Mouse (Mus musculus) right cerebral cortex, postnatal 4 days (tissue): ENCODE measurements around the gene B230104I21Rik.
A peak's percentile ranks its signal among the peaks of the same experiment; 100 is the strongest.

Experiments used
- DNase-seq: peaks from one replicate; pipeline ENCODE4 v3.0.0-alpha.2; 2022

Gene B230104I21Rik

DNA sequence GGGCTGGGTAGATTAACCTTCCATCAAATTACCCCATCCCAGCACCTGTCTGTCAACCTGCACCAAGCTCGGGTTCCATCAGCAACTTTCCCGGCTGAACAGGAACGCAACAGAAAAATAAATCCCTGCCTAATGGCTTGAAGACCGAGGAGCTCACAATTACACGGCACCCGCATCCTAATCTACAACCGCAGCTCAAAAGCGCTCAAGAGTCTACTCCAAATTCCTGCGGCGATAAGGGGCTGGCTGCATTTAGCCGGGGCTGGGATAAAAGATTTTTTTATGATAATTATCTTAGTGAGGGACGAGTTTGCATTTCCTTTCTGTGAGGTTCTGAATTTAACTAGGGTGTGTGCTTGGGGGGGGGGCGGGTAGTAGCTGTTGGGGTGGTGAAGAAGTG is 16.3 kb downstream of the B230104I21Rik start:
- no peak for DNase-seq

DNA sequence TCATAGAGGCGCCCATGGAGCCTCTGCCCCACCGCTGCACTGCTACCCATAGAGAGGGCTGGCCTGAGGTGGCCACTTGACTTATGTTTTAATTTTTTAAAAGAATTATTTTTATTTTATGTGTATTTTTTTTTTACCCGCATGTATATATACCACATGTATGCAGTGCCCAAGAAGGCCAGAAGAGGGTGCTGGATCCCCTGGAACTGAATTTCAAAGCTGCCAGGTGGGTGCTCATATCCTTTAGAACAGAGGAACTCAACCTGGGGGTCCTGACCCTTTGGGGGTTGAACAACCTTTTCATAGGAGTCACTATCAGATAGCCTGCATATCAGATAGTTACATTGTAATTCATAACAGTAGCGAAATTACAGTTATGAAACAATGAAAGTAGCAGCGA is 19.5 kb downstream of the B230104I21Rik start:
- peak; percentile 24 for DNase-seq

DNA sequence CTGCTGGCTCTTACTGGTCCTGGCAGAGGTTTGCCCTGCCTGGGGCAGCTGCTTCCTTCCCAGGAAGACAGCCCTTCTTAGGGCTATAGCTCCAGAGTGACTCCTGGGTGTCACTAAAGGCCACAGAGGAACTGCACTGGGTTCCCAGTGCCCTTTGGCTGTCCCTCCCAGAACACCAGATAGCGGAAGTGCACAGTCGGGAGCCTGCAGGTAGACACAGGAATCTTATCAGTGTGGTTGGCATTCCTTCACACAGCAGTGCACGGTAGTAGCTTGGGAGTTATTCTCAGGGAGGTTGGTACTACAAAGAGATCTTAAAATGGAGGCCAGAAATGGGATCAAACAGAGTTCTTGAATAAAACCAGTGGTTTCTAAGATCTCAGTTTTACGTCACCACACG is 22.4 kb downstream of the B230104I21Rik start:
- no peak for DNase-seq

DNA sequence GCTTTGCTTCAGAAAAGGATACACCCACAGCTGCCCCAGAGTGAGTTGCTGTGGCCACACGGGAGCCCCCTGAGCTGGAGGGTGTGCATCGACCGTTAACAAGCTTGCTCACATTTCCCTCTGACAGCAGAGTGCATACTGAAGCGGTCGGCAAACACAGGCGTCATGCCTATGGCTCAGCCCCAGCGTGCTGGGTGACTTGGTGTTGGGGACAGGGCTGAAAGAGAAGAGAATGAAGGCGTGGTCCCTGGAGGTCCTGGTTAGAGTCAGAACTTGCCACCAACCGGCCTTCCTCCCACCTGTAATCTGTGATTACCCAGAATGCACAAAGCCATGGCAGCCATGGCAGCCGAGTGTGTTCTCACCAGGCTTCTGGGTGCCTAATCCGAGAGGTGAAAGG is 22.9 kb downstream of the B230104I21Rik start:
- no peak for DNase-seq

DNA sequence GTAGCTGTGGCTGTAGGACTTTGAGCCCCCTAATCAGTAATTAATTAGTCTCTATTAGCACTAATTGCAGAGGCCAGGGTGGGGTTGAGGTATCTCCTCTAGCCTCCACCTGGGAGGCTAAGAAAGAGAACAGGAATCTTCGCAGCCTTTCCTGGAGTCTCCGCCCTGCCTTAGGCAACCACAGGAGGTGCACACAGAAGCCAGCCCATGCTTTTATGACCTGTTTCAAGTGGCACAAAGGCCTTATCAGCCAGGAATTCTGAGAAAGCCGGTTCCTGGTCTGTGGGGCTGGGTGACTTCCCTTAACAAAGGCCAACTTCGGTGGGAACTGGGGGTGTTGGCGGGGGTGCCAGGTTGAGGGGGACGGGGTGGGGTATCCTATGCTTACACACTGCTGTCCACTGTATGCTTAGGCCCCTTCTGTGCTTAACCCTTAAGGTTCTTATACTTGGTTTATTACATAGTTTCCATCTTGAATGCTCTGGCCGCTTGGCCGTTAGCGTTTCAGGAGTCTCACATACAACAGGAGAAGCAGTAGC is 23.9 kb downstream of the B230104I21Rik start:
- DNase-seq = no peak

DNA sequence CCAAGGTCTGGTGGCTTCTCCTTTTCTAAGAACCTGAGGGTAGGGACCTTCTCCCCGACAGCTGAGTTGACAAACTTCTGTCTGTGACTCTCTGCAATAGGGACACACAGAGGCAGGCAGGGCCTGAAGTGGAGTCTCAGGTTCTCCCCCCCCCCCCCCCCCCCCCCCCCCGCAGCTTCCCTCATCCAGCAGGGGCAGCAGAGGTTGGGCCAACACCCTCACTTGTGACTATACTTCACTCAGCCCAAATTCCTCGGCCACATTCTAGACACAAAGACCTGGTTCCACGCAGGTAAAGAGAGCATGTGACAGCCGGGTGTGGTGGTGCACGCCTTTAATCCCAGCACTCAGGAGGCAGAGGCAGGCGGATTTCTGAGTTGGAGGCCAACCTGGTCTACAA is 24.5 kb downstream of the B230104I21Rik start:
- no peak for DNase-seq

DNA sequence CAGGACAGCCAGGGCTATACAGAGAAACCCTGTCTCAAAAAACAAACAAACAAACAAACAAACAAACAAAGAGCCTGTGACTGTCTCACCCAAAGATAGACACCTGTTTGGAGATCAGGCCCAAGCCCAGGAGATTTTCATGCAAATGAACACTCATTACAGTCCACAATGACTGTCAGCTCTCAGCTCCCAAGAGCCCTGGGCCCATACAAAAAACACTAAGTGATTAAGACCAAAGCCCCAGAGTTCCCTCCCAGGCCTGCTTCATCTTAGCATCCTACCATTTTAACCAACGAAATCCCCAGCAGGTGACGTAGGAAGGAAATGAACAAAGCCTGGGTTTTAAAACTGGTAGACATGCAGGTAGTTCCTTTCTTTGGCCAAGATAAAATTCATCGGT is 24.9 kb downstream of the B230104I21Rik start:
- DNase-seq = no peak

DNA sequence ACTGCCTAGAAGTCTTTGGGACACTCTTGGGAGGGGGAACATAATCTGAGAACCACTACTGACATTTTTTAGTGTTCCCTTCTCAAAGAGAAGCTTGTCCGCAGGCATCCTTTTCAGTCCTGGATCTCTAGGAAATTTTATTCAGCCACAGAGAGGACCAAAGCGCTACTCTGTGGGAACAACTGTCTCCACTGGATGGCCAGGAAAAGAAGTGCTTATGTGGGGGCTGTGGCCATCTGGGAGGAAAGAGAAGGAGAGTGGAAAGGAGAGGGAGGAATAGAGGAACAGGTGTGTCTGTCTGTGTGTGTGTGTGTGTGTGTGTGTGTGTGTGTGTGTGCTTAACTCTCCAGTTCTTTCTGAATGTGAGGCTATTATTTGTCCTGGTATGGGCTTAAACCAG is 28.8 kb downstream of the B230104I21Rik start:
- no peak for DNase-seq

DNA sequence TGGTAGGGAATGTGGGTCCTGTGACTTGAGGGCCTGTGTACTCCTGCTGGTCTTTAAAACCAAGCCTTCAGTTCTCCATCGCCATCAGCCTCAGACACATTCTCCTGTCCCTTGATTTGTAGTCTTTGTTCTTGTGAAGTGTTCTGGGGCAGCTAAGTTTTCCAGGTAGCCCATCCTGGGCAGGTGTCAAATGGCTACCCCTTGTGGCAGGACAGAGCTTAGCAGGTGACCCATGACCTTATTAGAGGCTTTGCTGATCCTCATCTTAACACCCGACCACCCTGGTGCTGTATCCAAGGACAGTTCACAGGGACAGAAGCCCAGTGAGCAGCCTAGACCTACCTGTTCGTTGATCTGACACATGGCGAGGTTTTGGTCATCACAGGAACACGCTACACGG is 30.9 kb downstream of the B230104I21Rik start:
- no peak for DNase-seq

DNA sequence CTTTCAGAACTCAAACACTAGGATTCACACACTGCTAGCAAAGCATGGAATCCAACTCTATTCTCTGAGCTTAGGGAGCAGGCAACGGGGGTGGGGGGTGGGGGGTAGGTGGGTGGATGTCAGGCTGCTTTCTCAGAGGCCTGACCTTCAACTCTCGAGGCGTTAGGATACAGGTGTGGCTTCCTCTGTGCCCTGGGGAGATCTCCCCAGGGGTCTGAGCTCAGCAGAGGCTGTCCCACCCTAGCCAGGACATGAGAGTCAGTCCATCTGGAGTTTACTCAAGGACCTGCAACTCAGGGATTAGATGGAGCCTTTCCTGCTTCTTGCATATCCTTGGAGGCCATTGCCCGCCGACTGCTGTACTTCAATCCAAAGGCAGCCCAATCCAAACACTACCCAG is 33.2 kb downstream of the B230104I21Rik start:
- no peak for DNase-seq

DNA sequence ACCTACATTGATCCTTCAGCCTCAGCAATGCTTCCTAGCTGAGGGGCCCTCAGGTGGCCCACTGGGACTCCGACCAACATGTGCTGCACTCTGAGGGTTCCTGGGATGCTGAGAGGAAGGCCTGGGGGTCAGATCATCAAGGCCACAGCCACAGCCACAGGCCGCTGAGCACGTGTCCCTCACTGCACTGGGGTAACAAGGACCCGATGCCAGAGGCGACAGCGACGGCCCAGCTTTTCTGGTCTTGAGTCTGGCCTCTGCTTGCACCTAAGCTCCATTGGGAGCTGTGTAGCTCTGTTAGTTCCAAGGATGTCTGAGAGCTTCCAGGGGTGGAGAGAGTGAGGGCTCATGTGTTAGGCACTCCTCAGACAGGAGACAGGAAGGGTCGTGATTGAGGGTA is 34.9 kb downstream of the B230104I21Rik start:
- no peak for DNase-seq

DNA sequence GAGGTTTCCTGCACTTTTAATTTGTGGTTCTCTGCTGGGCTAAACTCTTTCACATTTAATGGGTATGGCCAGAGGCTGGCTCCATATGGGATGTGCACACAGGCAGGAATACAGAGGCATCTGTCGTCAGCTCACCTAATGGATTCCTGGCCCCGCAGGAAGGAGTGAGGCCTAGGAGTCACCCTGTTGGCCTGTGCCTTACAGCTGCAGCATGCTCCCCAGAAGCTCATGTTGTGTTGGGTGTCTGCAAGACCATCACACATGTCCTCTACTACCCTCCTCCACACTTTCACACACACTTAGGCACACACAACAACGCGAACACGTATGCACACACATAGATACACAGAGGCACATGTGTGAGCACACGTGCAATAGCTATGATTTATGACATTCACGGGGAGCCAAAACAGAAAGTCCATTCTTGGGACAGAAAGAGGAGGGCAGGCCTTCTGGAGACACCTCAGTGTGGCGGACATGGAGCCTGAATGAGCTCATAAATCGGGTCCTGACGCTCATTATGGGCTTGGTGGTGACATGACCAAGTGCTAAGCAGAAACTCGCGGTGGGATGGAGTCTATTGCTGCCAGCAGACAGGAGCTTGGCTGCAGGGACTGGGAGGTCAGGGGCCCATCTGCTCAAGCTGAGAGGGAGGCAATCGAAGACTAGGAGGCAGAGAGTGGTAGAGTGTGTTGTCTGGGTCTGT is 35.8 kb downstream of the B230104I21Rik start:
- DNase-seq = no peak

DNA sequence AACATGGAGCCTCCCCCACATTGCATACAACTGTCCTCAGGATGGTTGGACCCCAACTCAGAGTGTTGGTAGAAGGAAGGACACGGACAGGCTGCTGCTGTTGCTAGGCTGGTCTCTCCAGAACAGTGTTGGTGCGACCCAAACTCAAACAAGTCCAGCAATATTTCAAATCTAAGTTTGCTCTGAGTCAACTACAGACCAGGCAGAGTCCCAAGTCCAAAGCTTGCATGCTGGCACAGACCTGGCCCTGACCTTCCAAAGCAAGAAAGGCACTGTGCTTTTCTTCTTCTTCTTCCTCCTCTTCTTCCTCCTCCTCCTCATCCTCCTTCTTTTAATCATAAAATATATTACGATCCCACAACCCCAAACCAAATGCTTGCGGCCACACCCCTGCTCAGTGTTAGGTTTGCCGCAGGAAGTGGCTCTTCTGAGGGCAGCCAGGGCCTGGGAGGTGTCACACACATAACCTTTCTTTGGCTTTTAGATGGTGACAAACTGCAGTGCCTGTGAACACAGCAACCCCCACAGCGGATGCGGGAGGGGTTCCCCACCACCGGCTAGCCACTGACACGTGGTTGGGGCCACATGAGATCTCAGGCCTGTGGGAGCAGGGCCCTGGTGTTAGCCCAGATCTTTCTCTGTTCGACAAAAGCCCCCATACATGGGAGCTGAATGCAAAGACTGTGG is 40.2 kb downstream of the B230104I21Rik start:
- no peak for DNase-seq

DNA sequence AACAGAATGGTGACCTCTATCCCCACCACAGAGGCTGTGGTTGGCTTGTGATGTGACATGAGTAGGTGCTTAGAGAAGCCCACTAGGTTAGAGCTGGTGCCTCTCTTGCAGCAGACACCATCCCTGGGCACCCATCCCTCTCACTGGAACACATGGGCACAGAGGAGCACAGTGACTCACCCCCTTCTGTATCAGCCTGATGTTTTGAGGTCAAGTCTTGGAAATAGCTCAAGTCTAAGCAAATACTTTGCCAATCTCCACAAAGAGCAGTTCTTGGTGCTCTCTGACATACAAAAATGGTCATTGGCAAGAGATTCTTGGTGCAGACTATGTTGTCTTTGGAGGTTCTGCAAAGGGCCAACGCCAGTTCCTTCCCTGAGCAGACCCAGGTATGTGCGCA is 42.9 kb downstream of the B230104I21Rik start:
- no peak for DNase-seq

DNA sequence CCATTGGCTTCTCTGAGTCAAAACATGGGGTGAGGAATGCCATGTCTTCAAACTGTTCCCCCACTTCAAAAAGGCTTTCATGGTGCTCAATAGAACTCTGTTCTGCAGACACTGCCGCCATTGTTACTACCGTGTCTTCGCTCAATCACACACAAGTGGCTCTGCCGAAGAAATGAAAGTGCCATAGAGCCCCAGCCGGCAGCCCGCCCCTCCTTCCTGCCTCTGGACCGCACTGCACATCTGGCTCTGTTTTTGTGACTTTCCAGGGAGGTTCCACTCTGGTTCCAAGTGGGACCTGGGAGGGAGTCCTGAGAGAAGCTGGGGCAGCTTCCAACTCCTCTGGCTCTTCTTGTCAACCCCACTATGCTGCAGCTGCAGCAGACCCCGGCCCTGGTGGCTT is 49.3 kb downstream of the B230104I21Rik start:
- no peak for DNase-seq

DNA sequence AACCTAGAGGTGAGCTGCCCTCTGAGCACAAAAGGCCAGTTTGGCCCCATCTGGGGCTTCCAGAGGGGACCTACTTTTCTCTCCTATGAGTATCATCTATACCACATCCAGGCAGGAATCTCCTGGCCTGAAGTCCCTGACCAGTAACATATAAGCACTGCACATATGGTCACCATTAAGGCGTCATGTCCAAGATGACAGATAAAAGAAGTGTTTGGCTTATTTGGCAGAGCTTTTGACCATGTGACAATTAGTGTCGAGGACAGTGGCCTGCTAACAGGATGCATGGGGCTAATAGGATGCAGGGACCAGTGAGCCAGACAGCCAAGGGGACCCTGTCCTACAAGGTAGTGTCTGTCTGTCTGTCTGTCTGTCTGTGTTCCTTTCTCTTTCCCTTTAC is 50.0 kb downstream of the B230104I21Rik start:
- DNase-seq = no peak

DNA sequence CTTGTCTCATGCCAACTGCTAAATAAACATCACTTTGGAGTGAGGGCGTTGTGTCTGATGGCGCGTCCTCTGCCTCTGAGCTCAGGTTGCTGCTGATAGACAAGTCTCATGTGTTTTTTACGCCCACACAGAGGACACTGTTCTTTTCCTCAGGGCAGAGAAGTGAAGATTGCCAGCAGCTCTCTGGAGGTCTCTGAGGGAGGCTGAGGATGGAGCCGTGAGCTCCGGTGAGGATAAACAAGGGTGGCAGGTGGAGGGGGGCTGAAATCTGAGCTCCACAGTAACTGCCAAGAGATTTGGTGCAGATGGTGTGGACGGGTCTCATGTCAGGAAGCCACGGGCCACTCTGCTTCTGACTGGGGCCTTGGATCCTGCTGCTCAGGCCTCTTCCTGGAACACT is 50.9 kb downstream of the B230104I21Rik start:
- no peak for DNase-seq

DNA sequence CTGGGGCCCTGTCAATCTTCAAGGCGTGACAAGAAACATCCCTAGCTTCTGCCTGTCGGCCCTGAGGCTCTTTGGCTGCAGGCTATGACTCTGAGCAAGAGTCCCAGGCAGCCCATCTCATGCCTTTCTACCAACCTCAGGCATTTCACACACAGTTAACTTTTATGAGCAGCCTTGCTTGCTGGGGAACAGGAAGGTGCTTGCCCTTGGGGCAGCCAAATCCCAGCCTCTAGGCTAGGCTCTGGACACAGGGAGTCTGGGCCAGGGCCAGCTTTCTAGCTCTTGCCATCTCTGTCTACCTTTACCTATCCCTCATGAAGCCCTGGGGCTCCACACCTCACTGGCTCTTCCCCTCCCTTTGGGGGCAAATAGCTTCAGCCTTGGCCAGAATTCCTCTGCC is 53.7 kb downstream of the B230104I21Rik start:
- DNase-seq = no peak

DNA sequence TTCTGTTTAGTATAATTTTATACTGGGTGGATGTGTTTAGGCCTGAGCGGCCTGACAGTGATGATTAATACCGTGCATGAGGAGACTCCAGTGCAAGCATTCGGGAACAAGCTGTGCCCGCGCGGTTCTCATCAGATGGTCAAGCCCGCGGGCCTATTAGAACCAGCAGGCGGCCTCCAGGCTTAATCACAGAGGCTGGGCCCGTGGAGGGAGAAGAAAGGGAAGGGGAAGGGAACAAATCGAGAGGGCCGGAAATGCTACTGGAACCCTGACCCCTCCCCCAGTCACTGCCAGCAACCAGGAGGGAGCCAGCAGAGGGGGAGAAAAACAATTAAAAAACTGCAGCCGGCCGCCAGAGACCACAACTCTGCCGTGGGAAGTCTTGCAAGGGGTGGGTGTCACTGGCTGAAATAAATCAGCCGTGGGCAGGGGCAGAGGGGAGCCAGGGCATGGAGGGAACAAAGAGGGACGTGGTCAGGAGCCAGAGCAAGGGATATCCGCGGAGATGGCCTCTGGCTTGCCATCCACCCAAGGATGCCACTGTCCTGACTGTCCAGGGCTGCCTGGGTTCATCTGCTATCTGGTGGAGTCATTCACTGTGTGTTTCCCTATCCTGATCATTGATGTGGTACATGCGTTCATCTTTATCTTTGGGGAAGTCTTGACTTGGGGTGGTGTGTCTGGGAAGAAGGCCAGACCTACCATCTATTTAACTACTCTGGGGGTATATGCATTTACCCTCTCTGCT is 54.6 kb downstream of the B230104I21Rik start:
- DNase-seq = no peak

DNA sequence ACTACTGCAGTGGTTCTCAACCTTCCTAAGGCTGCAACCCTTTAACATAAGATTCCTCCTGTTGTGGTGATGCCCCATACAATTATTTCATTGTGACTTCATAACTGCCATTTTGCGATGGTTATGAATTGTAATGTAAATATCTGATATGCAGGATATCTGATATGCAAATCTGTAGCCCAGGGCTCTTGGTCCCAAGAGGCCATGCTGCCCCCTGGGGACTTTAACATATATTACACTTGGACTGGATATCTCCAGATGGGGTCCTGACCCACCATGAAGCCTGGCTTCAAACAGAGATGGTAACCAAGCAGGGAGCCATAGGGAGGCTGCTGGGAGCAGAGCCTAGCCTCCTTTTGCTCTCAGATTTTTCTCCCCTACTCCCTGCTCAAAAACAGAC is 56.7 kb downstream of the B230104I21Rik start:
- DNase-seq = no peak

DNA sequence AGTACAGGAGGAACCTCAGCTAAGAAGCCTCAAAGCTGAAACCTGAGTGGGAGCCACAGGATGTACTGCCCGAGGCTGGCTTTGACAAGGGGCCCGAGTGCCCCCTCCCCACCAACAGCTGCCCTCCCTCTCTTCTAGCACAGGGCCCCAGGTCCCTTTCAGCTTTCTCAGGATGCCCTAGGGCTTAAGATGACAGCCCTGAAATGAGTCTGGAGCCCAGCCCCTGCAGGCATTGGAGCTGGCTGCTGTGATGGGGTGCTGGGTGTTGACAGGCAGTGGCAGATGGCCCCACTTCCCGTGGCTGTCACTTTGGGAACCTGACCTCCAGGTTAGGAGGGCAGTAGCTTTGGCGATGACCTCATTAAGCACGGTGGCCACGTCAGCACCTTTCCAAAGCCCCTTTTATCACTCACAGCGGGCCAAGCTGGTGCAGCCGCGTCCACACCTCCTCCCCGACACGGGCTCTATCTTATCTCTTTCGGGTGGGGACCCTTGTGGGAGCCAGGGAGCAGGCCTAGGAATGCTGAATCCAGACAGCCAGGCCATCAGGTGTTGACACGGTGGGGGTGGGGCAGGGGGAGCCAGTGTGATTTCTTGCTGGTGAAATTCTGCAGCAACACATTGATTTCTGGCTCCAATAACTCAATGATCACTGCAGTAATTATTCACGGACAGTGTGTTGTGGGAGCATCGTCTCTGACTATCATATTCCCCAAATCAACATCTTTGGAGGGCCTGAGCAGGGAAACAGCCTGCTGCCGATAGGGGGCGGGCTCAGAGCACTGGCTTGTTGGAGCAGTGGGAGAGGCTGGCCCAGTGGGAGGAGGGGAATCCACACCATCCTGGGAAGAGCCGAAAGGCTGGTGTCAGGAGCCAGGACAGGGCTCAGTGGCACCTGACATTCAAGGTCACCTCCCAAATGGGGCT is 57.5 kb downstream of the B230104I21Rik start:
- peak; percentile 56 for DNase-seq

DNA sequence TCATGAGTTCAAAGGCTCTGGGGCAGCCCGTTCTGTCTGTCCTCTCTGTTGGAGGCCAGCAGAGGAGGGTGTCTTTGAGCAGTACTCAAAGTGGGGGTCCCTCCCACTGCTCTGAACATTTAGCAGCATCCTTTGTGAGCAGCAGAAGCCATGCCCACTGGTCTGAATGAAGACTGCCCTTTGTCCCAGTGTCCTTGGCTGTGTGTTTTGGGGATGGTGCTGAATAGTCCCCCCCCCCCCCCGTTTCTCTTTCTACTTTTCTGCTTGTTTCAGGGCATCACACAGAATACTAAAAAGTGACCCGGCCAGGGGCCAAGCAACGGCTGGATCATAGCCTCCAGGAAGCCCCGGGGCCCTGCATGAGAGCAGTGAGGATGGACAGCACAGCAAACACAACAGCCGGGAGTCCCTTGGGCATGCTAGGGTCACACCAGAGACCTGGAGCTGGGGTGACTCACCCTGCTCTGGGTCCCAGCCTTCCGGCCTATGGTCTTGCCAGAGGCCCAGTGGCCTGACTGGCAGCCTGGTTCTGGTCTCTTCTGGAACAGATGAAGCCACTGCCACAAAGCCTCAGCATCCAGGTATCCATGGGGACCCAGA is 58.3 kb downstream of the B230104I21Rik start:
- DNase-seq = no peak
